Mouse (Mus musculus) 3134 (cell line): ENCODE results near the gene Hmgb3.

Source experiments
- DNase-seq: peaks from one replicate; pipeline ENCODE4 v3.0.0-alpha.2; 2011; ENCODE audit warnings: low spot score; ENCODE audit not compliant: insufficient read length; ENCODE audit errors: extremely low read depth

Gene Hmgb3

GRCm38 (mm10) chrX:71575550-71575949, 19.8 kb downstream of the Hmgb3 start:
- DNase-seq = no peak

- DNase-seq = no peak
Observed at GRCm38 (mm10) chrX:71589181-71589580, 33.5 kb downstream of the Hmgb3 start.

- peak; percentile 10 for DNase-seq
Observed at GRCm38 (mm10) chrX:71601052-71601611, 45.4 kb downstream of the Hmgb3 start.
